ENCODE assay signal across 9 mouse cellular contexts in the genomic region with DNA sequence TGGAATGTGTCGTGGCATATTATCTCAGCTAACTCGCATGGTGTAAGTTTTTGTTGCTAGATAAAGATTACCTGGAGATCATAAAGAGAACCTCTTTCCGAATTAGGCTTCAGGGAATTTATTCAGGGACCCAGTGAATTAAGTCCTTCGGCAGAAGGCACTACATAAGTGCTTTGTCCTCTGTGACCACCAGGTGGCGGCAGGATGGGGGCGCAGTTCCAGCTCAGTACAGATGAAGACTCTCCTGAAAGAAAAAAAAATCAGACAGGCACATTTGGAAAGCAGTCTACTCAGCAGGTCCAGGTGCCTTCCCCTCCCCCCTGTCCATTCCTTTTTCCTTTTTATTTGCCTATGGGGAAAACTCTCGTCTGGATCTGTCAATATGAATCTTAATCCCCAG. TPM values are rescaled to one million over a fixed set of nuclear protein-coding genes. Genes with fewer than 3 reads are reported as not detected.
DNase-seq lines count a peak whose midpoint lies in the region; ATAC-seq and TF ChIP-seq lines count a peak whose summit lies in the region.
"Had no signal": no experiment of that assay in that cellular context is flagged by ENCODE, and none has a peak within 500 bp of the region (broad histone marks: within the 10 kb centered on the region; RNA-seq: fewer than 3 reads in every experiment).

No protein-coding gene starts in this region.

- no peak overlapping the region for H3K4me2 ChIP-seq in forebrain, embryonic 14.5 days (ENCODE audit: low read length)
- H3K4me2 ChIP-seq: limb, embryonic 12.5 days had no signal

- no peak for TF ChIP-seq POLR2A in ES-Bruce4 (IDR thresholded peaks at IDR 0.05; ENCODE audit: insufficient read depth, low read length)
- TF ChIP-seq POLR2A in liver, adult 2 months (IDR thresholded peaks at IDR 0.05; ENCODE audit: extremely low read depth, insufficient read depth, low read length): no peak

- DNase-seq in 3134 (ENCODE audit: extremely low read depth, insufficient read length, low spot score): peak; percentile 52
- DNase-seq in c-Kit-positive CD71-positive TER-119-negative erythroid progenitor cells, embryonic 14.5 days (ENCODE audit: low read depth): peak; percentile 62
- peak; percentile 84 for DNase-seq in forebrain, embryonic 14.5 days (ENCODE audit: low spot score)
- peak; percentile 30 to 63 for DNase-seq in kidney, adult 8-10 months
- DNase-seq in liver, adult 2 months (ENCODE audit: extremely low read depth, low read depth, low spot score): no peak
- peak; percentile 84 for DNase-seq in retina, embryonic 14.5 days (ENCODE audit: low spot score)
- DNase-seq in urinary bladder, postnatal 36 days (ENCODE audit: low spot score in 2 of 2): peak; percentile 29 to 69

- H3K79me2 ChIP-seq in liver, adult 2 months (ENCODE audit: control insufficient read depth, insufficient read depth, low read length): no peaks in the 10 kb centered on the region

- peak; percentile 82 for TF ChIP-seq CTCF in ES-Bruce4 (IDR thresholded peaks at IDR 0.05; ENCODE audit: low read depth, low read length)
- TF ChIP-seq CTCF in liver, adult 2 months (IDR thresholded peaks at IDR 0.05; ENCODE audit: low read depth, low read length): peak; percentile 80

- peak; percentile 57; the same call in 1 of the 2 replicates for ATAC-seq in forebrain, embryonic 14.5 days

- H3K9ac ChIP-seq in ES-Bruce4 (ENCODE audit: low read depth, poor library complexity, severe bottlenecking): no peak overlapping the region
- no peak overlapping the region for H3K9ac ChIP-seq in forebrain, embryonic 14.5 days (ENCODE audit: low read length)
- H3K9ac ChIP-seq in liver, adult 2 months (ENCODE audit: low read depth, low read length): no peak overlapping the region
- H3K9ac ChIP-seq: limb, embryonic 12.5 days had no signal

- no peaks in the 10 kb centered on the region for H3K4me1 ChIP-seq in ES-Bruce4 (ENCODE audit: control insufficient read depth, insufficient read depth, low read length)
- H3K4me1 ChIP-seq in forebrain, embryonic 14.5 days (ENCODE audit: control insufficient read depth, insufficient read depth, low read length): no peaks in the 10 kb centered on the region
- no peaks in the 10 kb centered on the region for H3K4me1 ChIP-seq in liver, adult 2 months (ENCODE audit: control insufficient read depth, insufficient read depth, low read length)
- H3K4me1 ChIP-seq: limb, embryonic 12.5 days had no signal

- no peak overlapping the region for H3K4me3 ChIP-seq in ES-Bruce4 (ENCODE audit: low read depth, low read length)
- no peak overlapping the region for H3K4me3 ChIP-seq in forebrain, embryonic 14.5 days (ENCODE audit: low read depth, low read length)
- H3K4me3 ChIP-seq in liver, adult 2 months (ENCODE audit: insufficient read depth, low read depth, low read length): no peak overlapping the region; the same call in 1 of the 2 replicates
- H3K4me3 ChIP-seq: limb, embryonic 12.5 days had no signal

- no peak for TF ChIP-seq EP300 in ES-Bruce4 (IDR thresholded peaks at IDR 0.05; ENCODE audit: insufficient read depth, low read depth, low read length)

- H3K27me3 ChIP-seq in ES-Bruce4 (ENCODE audit: control insufficient read depth, insufficient read depth, low read length, poor library complexity, severe bottlenecking): no peaks in the 10 kb centered on the region
- H3K27me3 ChIP-seq in forebrain, embryonic 14.5 days (replicated peaks; ENCODE audit: control insufficient read depth, insufficient read depth, low read length): no peaks in the 10 kb centered on the region
- 0 out of 2 replicates have a peak, but pooled peaks cover 4% of the 10 kb centered on the region for H3K27me3 ChIP-seq in liver, adult 2 months (ENCODE audit: control insufficient read depth, insufficient read depth, low read length)
- H3K27me3 ChIP-seq: limb, embryonic 12.5 days had no signal

- H3K36me3 ChIP-seq in ES-Bruce4 (ENCODE audit: control insufficient read depth, insufficient read depth, low read length, poor library complexity, severe bottlenecking): no peaks in the 10 kb centered on the region
- no peaks in the 10 kb centered on the region for H3K36me3 ChIP-seq in forebrain, embryonic 14.5 days (ENCODE audit: control insufficient read depth, insufficient read depth, low read length)
- no peaks in the 10 kb centered on the region for H3K36me3 ChIP-seq in liver, adult 2 months (ENCODE audit: control insufficient read depth, insufficient read depth, low read length)
- H3K36me3 ChIP-seq: limb, embryonic 12.5 days had no signal

- no peaks in the 10 kb centered on the region for H3K9me3 ChIP-seq in ES-Bruce4 (replicated peaks; ENCODE audit: control insufficient read depth, insufficient read depth, low read length, poor library complexity, severe bottlenecking)
- no peaks in the 10 kb centered on the region for H3K9me3 ChIP-seq in forebrain, embryonic 14.5 days (replicated peaks; ENCODE audit: control insufficient read depth, low read length)
- H3K9me3 ChIP-seq: limb, embryonic 12.5 days had no signal

- no peak overlapping the region for H3K27ac ChIP-seq in ES-Bruce4 (ENCODE audit: insufficient read depth, low read length)
- H3K27ac ChIP-seq in forebrain, embryonic 14.5 days (ENCODE audit: low read depth, low read length): no peak overlapping the region
- H3K27ac ChIP-seq in liver, adult 2 months (replicated peaks; ENCODE audit: insufficient read depth, low read depth, low read length): no peak overlapping the region
- H3K27ac ChIP-seq: limb, embryonic 12.5 days had no signal

- 12% methylated on average over 7 of the region's 7 CpGs for WGBS in forebrain, embryonic 14.5 days
- 35% methylated on average over 7 of the region's 7 CpGs for WGBS in liver, adult 2 months

RNA-seq across cellular contexts. Expression of a gene that starts 2.9 kb away (rescaled TPM):
- polyA plus RNA-seq in ES-Bruce4 (2011; ENCODE audit: insufficient read depth, insufficient read length, low read depth, missing spikeins): not detected in 2 replicates
- polyA plus RNA-seq in forebrain, embryonic 14.5 days (2014; fragmentation: Nextera tagmentation; extraction: Ambion mirVana): 0.15 TPM in 2 replicates
- total RNA-seq in liver, adult 2 months (2014; rRNA removed): not detected in 2 replicates
- polyA plus RNA-seq in liver, adult 2 months (2012; rRNA removed): not detected in 2 replicates
- polyA plus RNA-seq: limb, embryonic 12.5 days had no signal

RNA-seq across cellular contexts. Expression of a gene that starts 7.9 kb away (rescaled TPM):
- polyA plus RNA-seq in ES-Bruce4 (2011; ENCODE audit: insufficient read depth, insufficient read length, low read depth, missing spikeins): 2.0 and 3.3 TPM in 2 replicates
- 2.0 and 2.1 TPM in 2 replicates for polyA plus RNA-seq in forebrain, embryonic 14.5 days (2014; fragmentation: Nextera tagmentation; extraction: Ambion mirVana)
- 0.20 TPM in 1 of 2 replicates, not detected in the other for total RNA-seq in liver, adult 2 months (2014; rRNA removed)
- 0.02 TPM in 1 of 2 replicates, not detected in the other for polyA plus RNA-seq in liver, adult 2 months (2012; rRNA removed)
- polyA plus RNA-seq: limb, embryonic 12.5 days had no signal

RNA-seq across cellular contexts. Expression of a gene that starts 48.9 kb away (rescaled TPM):
- 81.3 and 86.7 TPM in 2 replicates for polyA plus RNA-seq in ES-Bruce4 (2011; ENCODE audit: insufficient read depth, insufficient read length, low read depth, missing spikeins)
- polyA plus RNA-seq in forebrain, embryonic 14.5 days (2014; fragmentation: Nextera tagmentation; extraction: Ambion mirVana): 165 and 168 TPM in 2 replicates
- total RNA-seq in liver, adult 2 months (2014; rRNA removed): 16.6 and 17.9 TPM in 2 replicates
- 25.4 and 26.2 TPM in 2 replicates for polyA plus RNA-seq in liver, adult 2 months (2012; rRNA removed)

RNA-seq across cellular contexts. Expression of a gene that starts 59.5 kb away (rescaled TPM):
- 34.7 and 39.2 TPM in 2 replicates for polyA plus RNA-seq in ES-Bruce4 (2011; ENCODE audit: insufficient read depth, insufficient read length, low read depth, missing spikeins)
- polyA plus RNA-seq in forebrain, embryonic 14.5 days (2014; fragmentation: Nextera tagmentation; extraction: Ambion mirVana): 37.3 and 43.0 TPM in 2 replicates
- 12.4 and 14.1 TPM in 2 replicates for total RNA-seq in liver, adult 2 months (2014; rRNA removed)
- 10.8 and 12.0 TPM in 2 replicates for polyA plus RNA-seq in liver, adult 2 months (2012; rRNA removed)
